Mouse (Mus musculus): ENCODE measurements around the gene Gm28372.

DNA sequence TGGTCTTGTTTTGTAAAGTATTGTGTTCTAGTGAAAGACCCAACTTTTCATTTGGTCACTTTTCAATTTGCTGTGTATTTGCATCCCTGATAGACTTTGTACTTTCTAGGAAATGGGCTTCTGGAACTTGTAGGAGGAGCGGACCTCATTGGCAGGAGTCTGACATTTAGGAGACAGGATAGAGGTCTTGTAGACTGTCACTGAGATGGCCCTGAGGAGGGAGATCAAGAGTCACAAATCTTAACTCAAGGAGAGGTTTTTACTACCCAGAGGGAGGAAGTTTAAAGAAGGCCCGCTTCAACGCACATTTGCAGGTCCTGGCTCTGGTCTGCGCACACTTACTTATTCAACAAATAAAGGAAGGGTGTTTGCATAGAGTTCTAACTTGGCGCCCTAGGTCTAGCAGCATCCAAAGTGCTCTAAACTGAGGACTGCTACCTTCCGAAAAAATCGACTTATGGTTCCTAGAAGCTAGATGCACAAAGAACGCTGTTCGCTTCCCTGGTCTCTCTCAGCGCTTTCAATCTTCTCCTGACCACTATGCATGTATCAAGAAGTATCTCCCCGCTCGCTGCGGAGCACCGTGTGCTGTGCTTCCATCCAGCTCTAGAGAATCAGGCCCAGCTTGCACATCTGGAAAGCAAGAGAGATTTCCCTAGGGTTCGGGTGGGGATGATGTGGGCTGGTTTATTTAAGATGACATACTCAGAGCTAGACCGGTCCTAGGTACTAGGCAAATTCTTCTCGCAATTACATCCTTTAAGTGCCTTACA is 44.2 kb downstream of the Gm28372 start:
- TF ChIP-seq ZNF384 (IDR thresholded peaks at IDR 0.05; ENCODE audit: low read depth, low read length) (no peak), MAFK (IDR thresholded peaks at IDR 0.05; ENCODE audit: insufficient read depth, low read depth, low read length) (no peak), HCFC1 (IDR thresholded peaks at IDR 0.05; ENCODE audit: borderline replicate concordance, insufficient read depth, low read length) (no peak), ZC3H11A (IDR thresholded peaks at IDR 0.05; ENCODE audit: borderline replicate concordance, low read depth, low read length) (no peak), CHD2 (IDR thresholded peaks at IDR 0.05; ENCODE audit: low read depth, low read length) (no peak)

All from ES-E14 (cell line).